Mouse (Mus musculus): Measurements from ENCODE around the gene Lsr.

The Lsr gene

GRCm38 (mm10) chr7:30958109-30958865 lies 15.0 kb downstream of the Lsr start:
- Histone ChIP-seq H3K27me3 (ENCODE audit: insufficient read depth, low read length) (no peaks in the 10 kb centered on the region), H3K4me3 (replicated peaks; ENCODE audit: low read length) (peak overlapping the region; percentile 87), H3K9me3 (ENCODE audit: low read length) (no peaks in the 10 kb centered on the region), H3K4me1 (replicated peaks; ENCODE audit: low read depth, low read length) (peaks cover 54% of the 10 kb centered on the region), H3K36me3 (ENCODE audit: insufficient read depth, low read length) (peaks cover 74% of the 10 kb centered on the region)
- TF ChIP-seq CTCF (conservative IDR thresholded peaks at IDR 0.05; ENCODE audit: low read length) (no peak), POU5F1 (IDR thresholded peaks at IDR 0.05; ENCODE audit: borderline replicate concordance, low read length) (no peak), NANOG (IDR thresholded peaks at IDR 0.05; ENCODE audit: borderline replicate concordance, low read length) (no peak)

GRCm38 (mm10) chr7:30957367-30957783 lies 15.9 kb downstream of the Lsr start:
- Histone ChIP-seq H3K4me3 (replicated peaks; ENCODE audit: low read length) (peak overlapping the region; percentile 87), H3K36me3 (ENCODE audit: insufficient read depth, low read length) (peaks cover 74% of the 10 kb centered on the region), H3K9me3 (ENCODE audit: low read length) (no peaks in the 10 kb centered on the region), H3K4me1 (replicated peaks; ENCODE audit: low read depth, low read length) (peaks cover 59% of the 10 kb centered on the region), H3K27me3 (ENCODE audit: insufficient read depth, low read length) (no peaks in the 10 kb centered on the region)
- TF ChIP-seq NANOG (IDR thresholded peaks at IDR 0.05; ENCODE audit: borderline replicate concordance, low read length) (no peak), CTCF (conservative IDR thresholded peaks at IDR 0.05; ENCODE audit: low read length) (no peak), POU5F1 (IDR thresholded peaks at IDR 0.05; ENCODE audit: borderline replicate concordance, low read length) (no peak)

- H3K27me3 ChIP-seq (ENCODE audit: insufficient read depth, low read length): no peaks in the 10 kb centered on the region
- peaks cover 74% of the 10 kb centered on the region for H3K36me3 ChIP-seq (ENCODE audit: insufficient read depth, low read length)
- peaks cover 64% of the 10 kb centered on the region for H3K4me1 ChIP-seq (replicated peaks; ENCODE audit: low read depth, low read length)
- H3K9me3 ChIP-seq (ENCODE audit: low read length): no peaks in the 10 kb centered on the region
- peak within 1 kb of the TSS; percentile 87 for H3K4me3 ChIP-seq (replicated peaks; ENCODE audit: low read length)
- TF ChIP-seq NANOG (IDR thresholded peaks at IDR 0.05; ENCODE audit: borderline replicate concordance, low read length): no peak
- TF ChIP-seq POU5F1 (IDR thresholded peaks at IDR 0.05; ENCODE audit: borderline replicate concordance, low read length): no peak
- TF ChIP-seq CTCF (conservative IDR thresholded peaks at IDR 0.05; ENCODE audit: low read length): no peak
Measured at GRCm38 (mm10) chr7:30956756-30957366, 16.4 kb downstream of the Lsr start, which contains the start of gene Usf2. TSS of gene Usf2 (minus strand) at chr7:30956803.

GRCm38 (mm10) chr7:30956357-30956751 lies 16.9 kb downstream of the Lsr start:
- TF ChIP-seq NANOG (IDR thresholded peaks at IDR 0.05; ENCODE audit: borderline replicate concordance, low read length) (no peak), POU5F1 (IDR thresholded peaks at IDR 0.05; ENCODE audit: borderline replicate concordance, low read length) (no peak), CTCF (conservative IDR thresholded peaks at IDR 0.05; ENCODE audit: low read length) (no peak)
- Histone ChIP-seq H3K36me3 (ENCODE audit: insufficient read depth, low read length) (peaks cover 74% of the 10 kb centered on the region), H3K4me1 (replicated peaks; ENCODE audit: low read depth, low read length) (peaks cover 69% of the 10 kb centered on the region), H3K27me3 (ENCODE audit: insufficient read depth, low read length) (no peaks in the 10 kb centered on the region), H3K4me3 (replicated peaks; ENCODE audit: low read length) (peak overlapping the region; percentile 87), H3K9me3 (ENCODE audit: low read length) (no peaks in the 10 kb centered on the region)

DNA sequence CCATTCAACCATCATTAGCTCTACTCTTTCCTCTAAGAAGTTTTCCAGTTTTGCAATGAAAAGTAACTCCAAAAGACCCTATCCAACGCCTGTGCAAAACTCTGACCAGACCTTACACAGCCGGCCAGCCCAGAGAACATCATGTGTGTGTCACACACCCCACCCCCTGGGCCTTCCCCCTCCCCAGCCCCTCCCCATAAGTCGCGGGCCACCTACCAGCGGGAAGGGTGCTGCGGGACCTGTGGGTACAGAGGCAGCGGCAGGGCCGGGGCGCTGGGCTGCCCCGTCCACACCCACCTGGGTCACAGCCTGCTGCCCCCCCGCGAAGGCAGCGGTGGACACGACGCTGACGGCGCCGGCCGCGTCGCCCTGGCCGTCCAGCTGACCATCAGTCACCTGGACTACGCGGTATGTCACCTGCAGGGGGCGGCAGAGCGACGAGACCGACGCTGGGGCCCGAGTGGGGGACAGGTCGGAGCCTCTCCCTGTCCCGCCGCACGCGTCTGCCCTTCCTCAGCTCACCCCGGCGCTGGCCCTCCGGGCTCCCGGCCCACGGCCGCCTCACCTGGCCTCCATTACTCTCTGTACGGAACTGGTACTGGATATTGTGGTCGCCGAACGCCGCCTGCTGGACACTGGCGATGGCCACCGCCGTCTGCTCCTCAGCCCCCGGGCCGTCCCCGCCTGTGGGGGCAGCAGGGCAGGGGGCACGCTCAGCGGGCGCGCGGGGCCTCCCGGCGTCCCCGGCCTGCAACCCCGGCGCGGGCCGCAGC lies 17.5 kb downstream of the Lsr start:
- H3K27me3 ChIP-seq (ENCODE audit: insufficient read depth, low read length): no peaks in the 10 kb centered on the region
- H3K4me3 ChIP-seq (replicated peaks; ENCODE audit: low read length): peak overlapping the region; percentile 87
- no peaks in the 10 kb centered on the region for H3K9me3 ChIP-seq (ENCODE audit: low read length)
- peaks cover 72% of the 10 kb centered on the region for H3K4me1 ChIP-seq (replicated peaks; ENCODE audit: low read depth, low read length)
- H3K36me3 ChIP-seq (ENCODE audit: insufficient read depth, low read length): peaks cover 74% of the 10 kb centered on the region
- no peak for TF ChIP-seq NANOG (IDR thresholded peaks at IDR 0.05; ENCODE audit: borderline replicate concordance, low read length)
- TF ChIP-seq CTCF (conservative IDR thresholded peaks at IDR 0.05; ENCODE audit: low read length): no peak
- TF ChIP-seq POU5F1 (IDR thresholded peaks at IDR 0.05; ENCODE audit: borderline replicate concordance, low read length): no peak

- no peak for TF ChIP-seq NANOG (IDR thresholded peaks at IDR 0.05; ENCODE audit: borderline replicate concordance, low read length)
- no peak for TF ChIP-seq POU5F1 (IDR thresholded peaks at IDR 0.05; ENCODE audit: borderline replicate concordance, low read length)
- TF ChIP-seq CTCF (conservative IDR thresholded peaks at IDR 0.05; ENCODE audit: low read length): no peak
- peak overlapping the region; percentile 87 for H3K4me3 ChIP-seq (replicated peaks; ENCODE audit: low read length)
- H3K9me3 ChIP-seq (ENCODE audit: low read length): no peaks in the 10 kb centered on the region
- H3K36me3 ChIP-seq (ENCODE audit: insufficient read depth, low read length): peaks cover 74% of the 10 kb centered on the region
- H3K4me1 ChIP-seq (replicated peaks; ENCODE audit: low read depth, low read length): peaks cover 70% of the 10 kb centered on the region
- no peaks in the 10 kb centered on the region for H3K27me3 ChIP-seq (ENCODE audit: insufficient read depth, low read length)
Measured at GRCm38 (mm10) chr7:30954971-30955520, 18.2 kb downstream of the Lsr start.

- H3K9me3 ChIP-seq (ENCODE audit: low read length): no peaks in the 10 kb centered on the region
- H3K4me3 ChIP-seq (replicated peaks; ENCODE audit: low read length): no peak overlapping the region
- TF ChIP-seq NANOG (IDR thresholded peaks at IDR 0.05; ENCODE audit: borderline replicate concordance, low read length): no peak
- no peak for TF ChIP-seq CTCF (conservative IDR thresholded peaks at IDR 0.05; ENCODE audit: low read length)
- no peak for TF ChIP-seq POU5F1 (IDR thresholded peaks at IDR 0.05; ENCODE audit: borderline replicate concordance, low read length)
- no peaks in the 10 kb centered on the region for H3K27me3 ChIP-seq (ENCODE audit: insufficient read depth, low read length)
- H3K36me3 ChIP-seq (ENCODE audit: insufficient read depth, low read length): peaks cover 74% of the 10 kb centered on the region
- peaks cover 60% of the 10 kb centered on the region for H3K4me1 ChIP-seq (replicated peaks; ENCODE audit: low read depth, low read length)
Measured at GRCm38 (mm10) chr7:30954036-30954435, 19.2 kb downstream of the Lsr start.

DNA sequence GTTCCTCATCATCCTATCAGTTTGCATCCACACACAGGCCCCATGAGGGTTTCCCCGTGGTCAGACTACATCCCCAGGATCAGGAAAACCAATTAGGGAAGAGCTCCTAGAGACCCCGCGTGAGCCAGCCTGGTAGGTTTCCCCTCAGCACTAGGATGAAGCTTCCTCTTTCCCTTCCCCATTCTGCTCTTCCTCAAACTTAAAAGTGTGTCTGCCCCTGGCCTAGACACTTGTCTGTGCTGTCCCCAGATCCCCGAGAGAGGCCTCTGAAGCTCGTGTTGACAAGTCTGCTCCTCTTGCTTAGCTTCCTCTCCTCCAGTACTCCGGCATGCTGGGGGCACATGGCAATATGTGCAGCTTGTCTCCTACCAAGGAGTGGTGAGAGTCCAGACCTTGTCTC lies 19.8 kb downstream of the Lsr start:
- Histone ChIP-seq H3K4me3 (replicated peaks; ENCODE audit: low read length) (no peak overlapping the region), H3K27me3 (ENCODE audit: insufficient read depth, low read length) (no peaks in the 10 kb centered on the region), H3K9me3 (ENCODE audit: low read length) (no peaks in the 10 kb centered on the region), H3K36me3 (ENCODE audit: insufficient read depth, low read length) (peaks cover 72% of the 10 kb centered on the region), H3K4me1 (replicated peaks; ENCODE audit: low read depth, low read length) (peaks cover 54% of the 10 kb centered on the region)
- TF ChIP-seq POU5F1 (IDR thresholded peaks at IDR 0.05; ENCODE audit: borderline replicate concordance, low read length) (no peak), CTCF (conservative IDR thresholded peaks at IDR 0.05; ENCODE audit: low read length) (no peak), NANOG (IDR thresholded peaks at IDR 0.05; ENCODE audit: borderline replicate concordance, low read length) (no peak)
